Mouse (Mus musculus): Measurements from ENCODE around the gene Washc3. TPM values are rescaled to one million over a fixed set of nuclear protein-coding genes. Genes with fewer than 3 reads are reported as not detected.

Gene Washc3
- polyA plus RNA-seq, 1 experiment from 2014 or later = 46.5 TPM

Other genes starting within 250 kb of the Washc3 start
- gene Pmch, start 110.0 kb upstream of the Washc3 start, polyA plus RNA-seq (2016; fragmentation: Nextera tagmentation; extraction: Ambion mirVana) = 0.92 and 1.2 TPM in 2 replicates
- 12.6 and 14.1 TPM in 2 replicates for gene Parpbp, start 54.2 kb upstream of the Washc3 start, polyA plus RNA-seq (2016; fragmentation: Nextera tagmentation; extraction: Ambion mirVana)
- 39.0 and 42.4 TPM in 2 replicates for gene Nup37, start 54.1 kb upstream of the Washc3 start, polyA plus RNA-seq (2016; fragmentation: Nextera tagmentation; extraction: Ambion mirVana)
- gene Dram1, start 178.0 kb downstream of the Washc3 start, polyA plus RNA-seq (2016; fragmentation: Nextera tagmentation; extraction: Ambion mirVana) = 0.91 and 1.2 TPM in 2 replicates
- gene Gnptab, start 178.0 kb downstream of the Washc3 start, polyA plus RNA-seq (2016; fragmentation: Nextera tagmentation; extraction: Ambion mirVana) = 11.2 and 12.8 TPM in 2 replicates

All from heart, embryonic 12.5 days (tissue).